Mouse (Mus musculus) CD8-positive naive resting alpha-beta T cell, adult 2 months (primary cell): ENCODE measurements around the gene Syn3.
"Not testable (repeated sequence)": the region's sequence is repeated elsewhere in the genome, so short reads cannot be mapped to it uniquely, and the experiment has no call there.

Source experiments
- DNase-seq, 2 experiments: peaks; one replicate each; pipeline ENCODE4 v3.0.0; 2022; ENCODE audit warnings: low read depth in 2 of 2, low spot score in 2 of 2

The Syn3 gene

GRCm38 (mm10) chr10:86468612-86469546, 29.8 kb downstream of the Syn3 start:
- DNase-seq, result no peak

GRCm38 (mm10) chr10:86463538-86464199, 35.0 kb downstream of the Syn3 start:
- DNase-seq, result peak in 1 of 2 experiments; percentile 25

- no peak for DNase-seq
These were observed 39.1 kb downstream of the Syn3 start for GRCm38 (mm10) chr10:86459643-86460042.

GRCm38 (mm10) chr10:86457665-86458209, 41.0 kb downstream of the Syn3 start:
- no peak for DNase-seq

- no peak for DNase-seq
These were observed 41.5 kb downstream of the Syn3 start for GRCm38 (mm10) chr10:86457195-86457594.

GRCm38 (mm10) chr10:86455296-86456055, 43.2 kb downstream of the Syn3 start:
- DNase-seq, result no peak

- DNase-seq, result no peak
These were observed 46.2 kb downstream of the Syn3 start for GRCm38 (mm10) chr10:86452326-86452995.

GRCm38 (mm10) chr10:86451294-86451693, 47.4 kb downstream of the Syn3 start:
- DNase-seq, result no peak

- no peak for DNase-seq
These were observed 52.0 kb downstream of the Syn3 start for GRCm38 (mm10) chr10:86446649-86447048.

GRCm38 (mm10) chr10:86445207-86445606, 53.5 kb downstream of the Syn3 start:
- no peak for DNase-seq

- DNase-seq, result no peak
These were observed 54.0 kb downstream of the Syn3 start for GRCm38 (mm10) chr10:86444665-86445064.

- DNase-seq, result no peak
These were observed 56.9 kb downstream of the Syn3 start for GRCm38 (mm10) chr10:86441765-86442164.

GRCm38 (mm10) chr10:86439640-86440039, 59.1 kb downstream of the Syn3 start:
- DNase-seq, result no peak

GRCm38 (mm10) chr10:86437294-86437693, 61.4 kb downstream of the Syn3 start:
- no peak for DNase-seq

- DNase-seq, result not testable (repeated sequence)
These were observed 63.7 kb downstream of the Syn3 start for GRCm38 (mm10) chr10:86435006-86435405.

- DNase-seq, result no peak
These were observed 69.0 kb downstream of the Syn3 start for GRCm38 (mm10) chr10:86429651-86430050.

GRCm38 (mm10) chr10:86427956-86428355, 70.7 kb downstream of the Syn3 start:
- DNase-seq, result no peak

GRCm38 (mm10) chr10:86425690-86426530, 72.8 kb downstream of the Syn3 start:
- DNase-seq, result no peak

GRCm38 (mm10) chr10:86421731-86422370, 76.8 kb downstream of the Syn3 start:
- DNase-seq, result no peak
